Mouse (Mus musculus) hindbrain, embryonic 15.5 days (tissue): Measurements from ENCODE around the gene Ubl3. TPM values are rescaled to one million over a fixed set of nuclear protein-coding genes. Genes with fewer than 3 reads are reported as not detected.

Experiments
- ATAC-seq: fragments of 200-750 bp; cut with Nextera tagmentation; 2 replicates; pipeline ENCODE4 v1.8.0; 2017; ENCODE audit warnings: low read depth, moderate number of reproducible peaks, moderate TSS enrichment; ENCODE audit not compliant: low FRiP score
- H3K27ac ChIP-seq: fragments of 300-500 bp; sonication (generic); replicated peaks from 2 replicates; pipeline ENCODE4 v1.5.1; 2015; ENCODE audit warnings: mild to moderate bottlenecking, inconsistent platforms
- H3K27me3 ChIP-seq: fragments of 300-500 bp; sonication (generic); 2 replicates; pipeline ENCODE4 v1.6.1; 2015; ENCODE audit warnings: control low read depth, inconsistent platforms
- H3K36me3 ChIP-seq: fragments of 300-500 bp; sonication (generic); 2 replicates; pipeline ENCODE4 v1.6.1; 2015; ENCODE audit warnings: control low read depth, inconsistent platforms
- H3K4me1 ChIP-seq: fragments of 300-500 bp; sonication (generic); replicated peaks from 2 replicates; pipeline ENCODE4 v1.6.1; 2015; ENCODE audit warnings: control low read depth, inconsistent platforms
- H3K4me2 ChIP-seq: fragments of 300-500 bp; sonication (generic); 2 replicates; pipeline ENCODE4 v1.6.1; 2015; ENCODE audit warnings: moderate library complexity, mild to moderate bottlenecking, inconsistent platforms
- H3K4me3 ChIP-seq: fragments of 300-500 bp; sonication (generic); 2 replicates; pipeline ENCODE4 v1.5.1; 2015; ENCODE audit warnings: mild to moderate bottlenecking, inconsistent platforms
- H3K9ac ChIP-seq: fragments of 300-500 bp; sonication (generic); 2 replicates; pipeline ENCODE4 v1.6.1; 2015; ENCODE audit warnings: inconsistent platforms
- H3K9me3 ChIP-seq: fragments of 300-500 bp; sonication (generic); 2 replicates; pipeline ENCODE4 v1.6.1; 2016; ENCODE audit warnings: control low read depth, inconsistent platforms
- WGBS: fragments of 180-500 bp; shearing (Covaris S2); methylation state at CpG from one replicate; pipeline ENCODE4 v1.1.7; 2015; 5-methylcytosine and 5-hydroxymethylcytosine counted together
- polyA plus RNA-seq: library from polyadenylated mRNA; unstranded; fragments of >200 nt; fragmentation: Nextera tagmentation; extraction: Ambion mirVana; gene quantifications from 2 replicates; pipeline ENCODE4 v1.2.1, GENCODE M21; 2015

Ubl3 gene
- polyA plus RNA-seq, 1 experiment from 2014 or later = 101 TPM

DNA sequence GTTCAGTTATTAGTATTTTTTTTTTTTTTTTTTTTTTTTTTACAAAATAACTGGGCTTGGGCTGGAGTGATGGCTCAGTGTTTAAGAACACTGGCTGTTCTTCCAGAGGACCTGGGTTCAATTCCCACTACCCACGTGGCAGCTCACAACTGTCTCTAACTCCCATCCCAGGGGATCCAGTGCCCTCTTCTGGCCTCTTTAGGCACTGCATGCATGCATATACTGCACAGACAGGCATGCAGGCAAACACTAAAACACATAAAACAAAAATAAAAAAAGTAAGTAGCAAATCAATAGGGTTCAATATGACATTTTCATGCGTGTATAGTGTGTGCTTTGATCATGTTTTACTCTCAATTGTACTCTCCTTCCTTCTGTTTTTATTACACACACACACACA is 26.6 kb upstream of the Ubl3 start:
- no peak for ATAC-seq
- WGBS = 89% methylated on average over 2 of the region's 2 CpGs
- H3K27ac ChIP-seq = no peak overlapping the region

DNA sequence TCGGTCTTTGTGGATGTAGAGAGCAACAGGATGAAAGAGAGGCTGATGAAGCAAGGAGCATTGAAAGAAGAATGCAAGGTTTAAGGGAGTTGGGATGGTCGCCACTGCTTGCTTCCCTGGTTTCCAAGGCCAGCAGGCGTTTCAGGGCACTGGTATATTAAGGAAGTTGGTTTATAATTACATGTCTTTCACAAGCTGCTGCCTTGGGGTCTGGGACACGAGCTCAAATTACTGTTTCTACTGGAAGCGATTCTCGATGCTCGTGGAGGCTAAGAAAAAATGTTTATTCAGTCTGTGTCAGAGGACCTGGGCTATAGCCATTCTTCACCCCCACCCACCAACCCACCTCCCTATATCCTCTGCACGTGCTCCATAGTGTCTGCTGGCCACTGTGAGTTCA is 25.8 kb upstream of the Ubl3 start:
- peaks cover 4% of the 10 kb centered on the region for H3K4me1 ChIP-seq
- no peak overlapping the region for H3K9ac ChIP-seq
- H3K4me3 ChIP-seq = no peak overlapping the region
- H3K27me3 ChIP-seq = no peaks in the 10 kb centered on the region
- H3K4me2 ChIP-seq = no peak overlapping the region
- no peaks in the 10 kb centered on the region for H3K9me3 ChIP-seq
- no peak overlapping the region for H3K27ac ChIP-seq
- no peaks in the 10 kb centered on the region for H3K36me3 ChIP-seq
- 68% methylated on average over 8 of the region's 8 CpGs for WGBS
- no peak for ATAC-seq

More for the DNA sequence above, 26.6 kb upstream of the Ubl3 start:
- H3K9me3 ChIP-seq = no peaks in the 10 kb centered on the region
- peaks cover 4% of the 10 kb centered on the region for H3K4me1 ChIP-seq
- no peak overlapping the region for H3K9ac ChIP-seq
- H3K27me3 ChIP-seq = no peaks in the 10 kb centered on the region
- no peak overlapping the region for H3K4me3 ChIP-seq
- no peak overlapping the region for H3K4me2 ChIP-seq
- H3K36me3 ChIP-seq = no peaks in the 10 kb centered on the region

DNA sequence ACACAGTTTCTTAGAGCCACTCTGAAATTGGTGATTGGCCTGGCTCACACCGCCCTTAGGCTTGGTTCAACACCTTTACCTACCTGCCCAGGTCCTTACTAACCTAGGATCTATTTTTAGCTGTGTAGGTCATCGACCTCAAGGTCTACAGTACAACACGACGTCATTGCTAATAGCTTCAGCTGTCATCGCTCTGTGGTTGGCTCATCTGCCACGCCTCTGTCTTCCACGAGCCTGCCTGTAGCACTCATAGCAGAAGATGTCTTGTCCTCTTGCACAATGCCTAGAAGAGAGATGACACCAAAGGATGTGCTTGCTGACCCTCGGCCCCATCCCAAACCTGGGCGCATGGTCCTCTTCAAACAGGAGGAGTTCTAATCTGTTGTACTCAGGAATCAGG is 24.7 kb upstream of the Ubl3 start:
- no peak for ATAC-seq
- 90% methylated on average over 9 of the region's 9 CpGs for WGBS
- Histone ChIP-seq H3K27ac (no peak overlapping the region), H3K9me3 (no peaks in the 10 kb centered on the region), H3K9ac (no peak overlapping the region), H3K4me3 (no peak overlapping the region), H3K4me2 (no peak overlapping the region), H3K27me3 (no peaks in the 10 kb centered on the region), H3K36me3 (no peaks in the 10 kb centered on the region), H3K4me1 (peaks cover 4% of the 10 kb centered on the region)

DNA sequence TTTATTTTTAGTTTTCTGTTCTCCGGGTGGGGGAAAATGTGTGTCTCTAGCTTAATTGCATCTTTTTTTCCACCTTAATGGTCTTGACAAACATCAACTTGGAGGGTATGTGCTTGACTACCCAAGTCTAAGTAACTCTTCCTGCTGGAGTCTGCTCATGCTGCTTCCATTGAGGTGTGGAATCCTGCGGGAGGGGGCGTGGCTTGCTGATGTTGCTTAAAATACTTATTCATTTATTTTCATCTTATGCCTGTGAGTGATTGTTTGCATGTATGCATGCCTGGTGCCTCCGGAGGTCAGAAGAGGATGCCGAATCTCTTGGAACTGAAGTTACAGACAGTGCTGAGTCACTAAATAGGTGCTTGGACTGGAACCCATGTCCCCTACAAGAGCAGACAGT is 22.6 kb upstream of the Ubl3 start:
- H3K9ac ChIP-seq = no peak overlapping the region
- no peak overlapping the region for H3K4me3 ChIP-seq
- 64% methylated on average over 5 of the region's 5 CpGs for WGBS
- no peak overlapping the region for H3K27ac ChIP-seq
- H3K9me3 ChIP-seq = no peaks in the 10 kb centered on the region
- no peak overlapping the region for H3K4me2 ChIP-seq
- no peak for ATAC-seq
- H3K27me3 ChIP-seq = no peaks in the 10 kb centered on the region
- no peaks in the 10 kb centered on the region for H3K36me3 ChIP-seq
- H3K4me1 ChIP-seq = peaks cover 4% of the 10 kb centered on the region

DNA sequence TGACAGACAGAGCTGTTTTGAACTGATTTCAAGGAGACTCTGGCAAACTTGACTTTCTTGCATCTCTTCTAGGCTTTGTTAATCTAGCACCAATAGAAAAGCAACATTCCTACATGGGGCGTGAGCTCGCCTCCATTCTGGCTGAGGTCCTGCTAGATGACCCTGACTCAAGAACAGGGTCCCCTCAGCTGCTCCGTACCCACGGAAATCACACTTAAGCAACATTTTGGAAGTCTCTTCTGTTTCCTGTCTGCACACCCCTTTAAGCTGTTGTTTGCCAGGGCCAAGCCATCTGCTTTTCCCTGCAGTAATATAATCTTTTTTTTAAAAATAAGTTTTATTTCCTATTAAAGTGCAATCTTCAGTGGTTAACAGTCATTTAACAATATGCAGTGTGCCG is 20.1 kb upstream of the Ubl3 start:
- no peaks in the 10 kb centered on the region for H3K36me3 ChIP-seq
- peaks cover 4% of the 10 kb centered on the region for H3K4me1 ChIP-seq
- no peak overlapping the region for H3K27ac ChIP-seq
- H3K9ac ChIP-seq = no peak overlapping the region
- no peaks in the 10 kb centered on the region for H3K27me3 ChIP-seq
- H3K4me2 ChIP-seq = no peak overlapping the region
- no peak overlapping the region for H3K4me3 ChIP-seq
- WGBS = 84% methylated on average over 5 of the region's 5 CpGs
- ATAC-seq = no peak
- H3K9me3 ChIP-seq = no peaks in the 10 kb centered on the region

DNA sequence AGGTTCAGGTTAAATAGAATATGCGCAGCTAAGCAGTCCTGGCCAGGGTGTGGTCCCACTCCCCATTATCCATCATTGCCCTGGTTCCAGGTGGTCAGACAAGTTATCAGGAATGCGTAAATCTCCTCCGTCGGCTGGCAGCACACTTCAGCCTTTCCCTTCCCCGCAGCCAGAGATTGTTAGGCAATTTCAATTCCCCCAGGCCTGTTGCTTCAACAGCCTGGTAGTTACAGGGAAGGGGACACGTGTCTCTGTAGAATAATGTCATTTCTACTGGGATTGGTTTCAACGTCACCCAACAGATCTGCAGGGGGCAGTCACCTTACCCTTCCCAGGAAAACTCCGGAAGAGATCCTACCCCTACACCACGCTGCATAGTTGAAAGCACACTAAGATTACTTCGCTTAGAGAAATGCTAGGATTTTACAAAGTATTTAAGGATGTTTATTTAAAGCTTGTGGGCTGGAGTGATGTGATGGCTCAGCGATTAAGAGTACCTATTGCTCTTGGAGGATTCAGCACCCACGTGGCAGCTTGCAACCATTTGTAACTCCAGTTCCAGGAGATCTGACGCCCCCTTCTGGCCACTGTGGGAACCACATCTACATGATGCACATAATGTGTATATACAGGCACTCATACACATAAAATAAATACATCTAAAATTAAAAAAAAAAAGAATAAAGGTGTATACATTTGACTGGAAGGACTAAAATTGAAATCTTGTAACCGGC is 18.1 kb upstream of the Ubl3 start:
- Histone ChIP-seq H3K27me3 (no peaks in the 10 kb centered on the region), H3K4me3 (no peak overlapping the region), H3K4me2 (no peak overlapping the region), H3K9me3 (no peaks in the 10 kb centered on the region), H3K4me1 (peaks cover 4% of the 10 kb centered on the region), H3K9ac (no peak overlapping the region), H3K27ac (no peak overlapping the region), H3K36me3 (no peaks in the 10 kb centered on the region)
- 86% methylated on average over 14 of the region's 14 CpGs for WGBS
- no peak for ATAC-seq

DNA sequence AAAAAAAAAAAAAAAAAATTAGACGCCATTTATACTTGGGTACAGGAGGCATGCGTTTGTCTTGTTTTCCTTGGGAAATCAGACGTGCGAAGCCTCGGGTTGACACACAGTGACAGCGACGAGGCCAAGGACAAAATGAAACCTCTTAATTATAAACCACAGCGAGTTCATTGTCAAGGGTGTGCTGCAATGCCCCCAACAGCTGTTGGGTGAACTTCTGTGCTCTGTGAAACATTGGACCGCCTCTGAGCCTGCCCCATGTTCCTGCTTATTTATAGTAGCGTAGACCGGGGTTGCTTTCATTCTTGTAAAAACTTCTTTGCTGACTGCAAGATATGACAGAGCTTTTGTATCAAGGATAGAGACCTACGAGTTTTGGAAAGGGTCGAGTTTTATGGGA is 16.9 kb upstream of the Ubl3 start:
- 79% methylated on average over 13 of the region's 13 CpGs for WGBS
- H3K4me2 ChIP-seq = no peak overlapping the region
- H3K4me1 ChIP-seq = no peaks in the 10 kb centered on the region
- H3K9me3 ChIP-seq = no peaks in the 10 kb centered on the region
- H3K27me3 ChIP-seq = no peaks in the 10 kb centered on the region
- H3K4me3 ChIP-seq = no peak overlapping the region
- H3K9ac ChIP-seq = no peak overlapping the region
- H3K27ac ChIP-seq = no peak overlapping the region
- no peak for ATAC-seq
- H3K36me3 ChIP-seq = no peaks in the 10 kb centered on the region

DNA sequence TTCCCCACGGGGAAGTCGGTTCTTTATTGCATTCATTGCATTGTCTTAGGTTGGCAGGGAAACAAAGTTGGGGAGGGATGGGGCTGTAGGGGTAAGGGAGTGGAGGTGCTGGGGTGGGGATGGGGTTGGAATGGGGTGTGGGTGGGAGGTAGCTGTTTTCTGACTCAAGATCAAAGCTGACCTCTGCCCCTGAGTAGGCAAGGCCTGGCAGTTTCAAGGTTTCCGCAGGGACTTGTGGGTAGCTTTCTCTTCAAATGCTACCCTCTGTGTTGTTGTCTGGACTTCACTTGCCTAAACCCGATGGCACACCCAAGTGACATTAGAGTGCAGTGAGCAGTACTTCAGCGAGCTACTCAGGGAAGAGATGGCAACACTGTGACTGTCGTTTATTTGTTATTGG is 13.0 kb upstream of the Ubl3 start:
- H3K9ac ChIP-seq = no peak overlapping the region
- WGBS = 26% methylated on average over 6 of the region's 6 CpGs
- no peak overlapping the region for H3K4me2 ChIP-seq
- no peaks in the 10 kb centered on the region for H3K27me3 ChIP-seq
- H3K36me3 ChIP-seq = no peaks in the 10 kb centered on the region
- no peaks in the 10 kb centered on the region for H3K4me1 ChIP-seq
- no peak for ATAC-seq
- H3K9me3 ChIP-seq = no peaks in the 10 kb centered on the region
- no peak overlapping the region for H3K27ac ChIP-seq
- H3K4me3 ChIP-seq = no peak overlapping the region

DNA sequence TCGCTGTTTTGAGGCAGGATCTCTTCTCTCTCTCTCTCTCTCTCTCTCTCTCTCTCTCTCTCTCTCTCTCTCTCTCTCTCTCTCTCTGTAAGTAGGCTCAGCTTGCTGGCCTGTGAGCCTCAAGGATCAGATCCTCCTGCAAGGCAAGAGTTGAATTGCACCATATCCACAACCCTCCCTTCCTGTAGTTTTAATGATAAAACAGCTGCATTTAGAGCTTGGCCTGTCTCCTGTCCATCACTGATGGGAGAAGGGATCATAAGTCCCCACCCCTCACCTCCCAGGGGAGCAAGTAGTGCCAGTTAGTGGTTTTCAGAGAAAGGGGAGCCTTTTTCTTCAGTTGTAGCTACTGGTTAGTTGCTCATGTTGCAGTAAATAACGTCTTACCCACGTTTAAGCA is 11.5 kb upstream of the Ubl3 start:
- no peaks in the 10 kb centered on the region for H3K9me3 ChIP-seq
- 90% methylated on average over 3 of the region's 3 CpGs for WGBS
- H3K4me1 ChIP-seq = no peaks in the 10 kb centered on the region
- H3K27ac ChIP-seq = no peak overlapping the region
- no peak overlapping the region for H3K4me2 ChIP-seq
- no peak overlapping the region for H3K4me3 ChIP-seq
- no peaks in the 10 kb centered on the region for H3K27me3 ChIP-seq
- no peak overlapping the region for H3K9ac ChIP-seq
- ATAC-seq = no peak
- H3K36me3 ChIP-seq = no peaks in the 10 kb centered on the region

DNA sequence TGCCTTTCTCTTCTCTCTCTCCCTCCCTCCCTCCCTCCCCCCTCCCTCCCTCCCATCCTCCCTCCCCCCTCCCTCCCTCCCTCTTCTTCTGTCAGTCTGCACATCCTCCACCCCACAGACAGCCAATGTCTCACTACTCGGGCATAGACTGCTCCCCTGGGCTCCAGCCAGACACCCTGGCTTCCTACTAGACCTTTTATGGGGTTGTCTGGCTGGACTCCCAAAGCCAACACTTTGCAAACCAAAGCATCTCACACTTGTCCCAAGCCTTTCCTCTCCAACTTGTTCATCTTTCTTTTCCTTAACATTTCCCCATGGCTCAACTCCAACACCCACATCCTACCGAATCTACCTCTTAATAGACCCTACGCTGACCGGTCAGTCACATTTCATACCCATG is 10.7 kb upstream of the Ubl3 start:
- no peaks in the 10 kb centered on the region for H3K27me3 ChIP-seq
- no peak for ATAC-seq
- H3K4me1 ChIP-seq = no peaks in the 10 kb centered on the region
- no peaks in the 10 kb centered on the region for H3K9me3 ChIP-seq
- no peaks in the 10 kb centered on the region for H3K36me3 ChIP-seq
- no peak overlapping the region for H3K27ac ChIP-seq
- H3K4me2 ChIP-seq = no peak overlapping the region
- H3K4me3 ChIP-seq = no peak overlapping the region
- no peak overlapping the region for H3K9ac ChIP-seq
- WGBS = 68% methylated on average over 4 of the region's 4 CpGs

DNA sequence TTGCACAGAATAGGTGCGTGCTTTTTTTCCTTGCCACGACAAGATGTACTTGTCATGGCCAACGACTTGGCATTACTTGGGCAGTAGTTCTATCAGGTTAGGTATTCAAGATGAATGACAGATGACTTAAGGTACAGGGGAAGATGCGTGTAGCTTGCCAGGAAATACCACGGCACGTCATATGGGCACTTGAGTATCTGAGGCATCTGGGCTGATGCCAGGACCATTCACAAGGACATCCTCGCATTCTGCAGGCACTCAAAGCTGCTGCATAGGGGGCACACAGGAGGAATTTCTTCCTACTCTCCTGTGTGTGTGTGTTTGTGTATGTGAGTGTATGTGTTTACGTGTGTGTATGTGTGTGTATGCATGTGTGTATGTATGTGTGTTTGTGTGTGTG is 9.6 kb upstream of the Ubl3 start:
- WGBS = 83% methylated on average over 8 of the region's 8 CpGs
- H3K4me2 ChIP-seq = no peak overlapping the region
- H3K27me3 ChIP-seq = no peaks in the 10 kb centered on the region
- H3K27ac ChIP-seq = no peak overlapping the region
- H3K9me3 ChIP-seq = no peaks in the 10 kb centered on the region
- H3K4me1 ChIP-seq = no peaks in the 10 kb centered on the region
- H3K9ac ChIP-seq = no peak overlapping the region
- no peak overlapping the region for H3K4me3 ChIP-seq
- ATAC-seq = no peak
- no peaks in the 10 kb centered on the region for H3K36me3 ChIP-seq

DNA sequence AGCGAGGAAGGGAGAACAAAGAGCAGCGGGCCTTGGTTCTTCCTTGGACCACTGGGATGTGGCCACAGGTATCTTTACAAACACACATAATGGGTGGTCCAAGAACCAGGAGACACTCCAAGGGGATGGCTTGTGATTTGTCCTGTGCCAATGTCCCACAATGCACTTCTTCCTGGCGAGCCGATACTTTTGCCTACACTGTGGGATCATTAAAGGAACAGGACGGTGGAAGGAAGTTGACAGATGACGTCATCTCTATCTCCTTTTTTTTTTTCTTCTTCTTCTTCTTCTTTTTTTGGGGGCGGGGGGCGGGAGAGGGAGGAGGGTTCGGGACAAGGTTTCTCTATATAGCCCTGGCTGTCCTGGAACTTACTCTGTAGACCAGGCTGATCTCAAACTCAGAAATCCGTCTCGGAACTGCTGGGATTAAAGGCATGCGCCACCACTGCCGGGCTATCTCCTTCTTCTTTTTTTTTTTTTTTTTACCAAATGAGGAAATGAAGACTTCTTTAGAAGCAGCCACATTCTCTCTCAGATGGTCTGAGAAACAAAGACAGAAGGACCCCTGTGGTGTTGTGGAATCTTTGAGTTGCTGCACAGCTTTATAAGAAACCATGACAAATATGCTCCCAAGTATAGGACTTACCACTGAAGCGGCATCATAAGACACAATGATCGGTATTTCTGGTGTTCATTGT is 6.8 kb upstream of the Ubl3 start:
- Histone ChIP-seq H3K9me3 (no peaks in the 10 kb centered on the region), H3K27me3 (no peaks in the 10 kb centered on the region), H3K4me2 (no peak overlapping the region), H3K9ac (no peak overlapping the region), H3K36me3 (no peaks in the 10 kb centered on the region), H3K4me1 (peaks cover 7% of the 10 kb centered on the region), H3K27ac (no peak overlapping the region), H3K4me3 (no peak overlapping the region)
- WGBS = 67% methylated on average over 15 of the region's 15 CpGs
- no peak for ATAC-seq

DNA sequence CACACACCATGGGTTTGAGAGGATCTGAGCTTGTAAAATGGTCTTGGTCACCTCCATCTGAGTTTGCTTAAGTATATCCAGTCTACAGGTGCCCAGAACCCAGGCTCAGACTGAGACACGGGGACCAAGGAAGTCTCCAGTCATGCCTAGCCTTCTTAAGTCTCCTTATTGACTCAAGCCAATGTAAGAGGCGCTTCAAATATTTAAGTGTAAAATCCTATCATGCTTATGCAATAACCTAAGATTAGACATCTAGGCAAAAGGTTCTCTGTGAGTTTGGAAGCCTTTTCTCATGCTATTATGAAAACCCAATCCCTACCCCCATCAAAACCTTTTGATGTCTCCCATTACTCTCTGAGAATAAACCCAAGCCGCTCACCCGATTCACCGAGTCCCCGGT is 5.9 kb upstream of the Ubl3 start:
- ATAC-seq = no peak
- no peaks in the 10 kb centered on the region for H3K27me3 ChIP-seq
- no peaks in the 10 kb centered on the region for H3K36me3 ChIP-seq
- H3K9ac ChIP-seq = no peak overlapping the region
- no peak overlapping the region for H3K4me3 ChIP-seq
- H3K4me2 ChIP-seq = no peak overlapping the region
- no peak overlapping the region for H3K27ac ChIP-seq
- H3K9me3 ChIP-seq = no peaks in the 10 kb centered on the region
- H3K4me1 ChIP-seq = peaks cover 12% of the 10 kb centered on the region
- WGBS = 94% methylated on average over 6 of the region's 6 CpGs
